Mouse (Mus musculus): ENCODE measurements around the gene Uso1. TPM values are rescaled to one million over a fixed set of nuclear protein-coding genes. Genes with fewer than 3 reads are reported as not detected.

Gene Uso1
- total RNA-seq (2021) = 10 to 100 TPM; 56.6 to 58.4 TPM
- long read RNA-seq, experiment 1, transcript Uso1-201 (24 exons, 3,898 nt) = major isoform, 5 of 25 reads
- long read RNA-seq, experiment 1, partial matches to known transcripts = 2 of 25 reads
- long read RNA-seq, experiment 1, other reads (novel, unspliced or antisense) = 18 of 25 reads
- long read RNA-seq, experiment 2, transcript Uso1-201 (24 exons, 3,898 nt) = major isoform, 5 of 40 reads
- long read RNA-seq, experiment 2, partial matches to known transcripts = 4 of 40 reads
- long read RNA-seq, experiment 2, other reads (novel, unspliced or antisense) = 31 of 40 reads

DNA sequence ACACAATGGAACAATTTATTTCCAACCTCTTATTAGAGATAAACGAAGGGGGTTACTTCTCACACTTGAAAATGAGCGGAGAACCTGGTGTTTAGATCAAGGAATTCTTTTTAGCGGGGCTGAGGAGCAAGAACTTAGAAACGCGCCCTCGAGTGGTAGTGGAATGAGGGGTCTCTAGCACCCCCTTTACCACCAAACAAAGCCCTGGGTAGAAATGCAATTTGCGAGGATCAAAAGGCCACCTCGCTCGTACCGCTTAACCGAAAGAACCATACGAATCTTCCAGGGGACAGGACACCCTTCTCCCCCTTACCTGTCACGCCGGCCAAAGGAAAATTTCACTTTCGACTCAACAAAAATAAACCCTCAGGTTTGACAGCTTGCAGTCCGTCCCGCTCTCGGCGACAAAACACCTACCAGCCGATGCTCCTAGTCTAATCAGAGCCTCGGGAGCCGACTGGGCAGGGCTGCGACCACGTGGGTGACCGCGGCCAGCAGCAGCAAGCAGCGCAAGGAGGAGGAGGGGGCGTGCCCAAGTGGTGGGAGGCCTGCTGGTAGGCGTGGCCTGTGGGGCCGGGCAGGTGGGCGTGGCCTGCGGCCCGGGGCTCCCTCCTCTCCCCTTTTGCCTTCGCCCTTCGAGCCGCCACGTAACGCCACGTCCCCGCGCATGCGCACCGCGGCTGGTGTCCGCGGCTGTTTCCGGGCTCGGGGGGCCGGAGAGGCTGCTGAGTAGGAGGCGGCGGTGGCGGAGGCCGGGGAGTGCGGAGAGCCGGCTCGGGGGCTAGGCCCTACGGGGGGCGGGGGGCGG is at the start of gene Uso1:
Gene Uso1, plus strand, starts transcription at position 700 of the 808 bp plus-strand sequence.
- peak; percentile 100 for DNase-seq

DNA sequence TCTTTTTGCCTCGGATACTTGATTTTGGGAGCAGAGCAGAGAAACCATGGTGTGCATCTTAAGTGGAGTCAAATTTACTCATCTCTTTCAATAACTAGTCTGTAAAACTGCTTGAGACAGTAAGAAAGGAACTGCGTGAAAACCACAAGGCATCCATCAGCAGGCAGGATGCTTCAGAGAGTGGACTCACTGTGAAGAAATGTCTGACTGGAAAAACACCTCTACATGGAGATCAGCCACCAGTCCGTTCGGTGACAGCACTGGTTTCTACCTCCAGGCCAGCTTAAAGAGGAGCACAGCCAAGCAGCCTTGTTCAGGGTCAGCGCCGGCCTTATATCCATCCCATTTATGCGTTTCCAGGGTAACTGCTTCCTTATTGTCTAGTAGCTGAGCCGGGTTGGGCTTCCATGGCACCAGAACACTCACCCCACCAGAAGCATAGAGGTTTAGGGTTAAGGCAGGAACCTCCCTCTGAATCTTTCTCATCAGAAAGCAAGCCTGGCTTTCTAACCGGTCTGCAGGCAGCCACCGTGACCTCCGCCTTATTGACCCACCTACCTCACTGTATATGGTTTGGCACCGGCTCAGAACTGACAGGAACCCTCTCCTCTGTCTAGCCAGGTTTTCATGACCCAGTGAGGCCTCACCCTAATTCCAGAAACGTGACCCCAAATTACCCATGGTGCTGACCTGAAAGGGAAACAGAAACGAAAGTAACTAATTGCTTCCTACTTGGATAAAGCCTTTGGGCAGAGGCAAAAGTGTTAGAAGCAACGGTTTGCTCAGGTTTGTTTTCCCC is 44.3 kb upstream of the Uso1 start:
- no peak for DNase-seq

- no peak for DNase-seq
These were observed 43.7 kb upstream of the Uso1 start for GRCm38 (mm10) chr5:92094062-92094415.

- peak; percentile 30 for DNase-seq
These were observed 41.0 kb upstream of the Uso1 start for GRCm38 (mm10) chr5:92096786-92097185.

GRCm38 (mm10) chr5:92097779-92098178 is 40.0 kb upstream of the Uso1 start:
- DNase-seq = no peak

- no peak for DNase-seq
These were observed 39.2 kb upstream of the Uso1 start for GRCm38 (mm10) chr5:92098351-92099109.

GRCm38 (mm10) chr5:92101601-92102000 is 36.1 kb upstream of the Uso1 start:
- no peak for DNase-seq

GRCm38 (mm10) chr5:92103062-92103461 is 34.7 kb upstream of the Uso1 start:
- DNase-seq = no peak

DNA sequence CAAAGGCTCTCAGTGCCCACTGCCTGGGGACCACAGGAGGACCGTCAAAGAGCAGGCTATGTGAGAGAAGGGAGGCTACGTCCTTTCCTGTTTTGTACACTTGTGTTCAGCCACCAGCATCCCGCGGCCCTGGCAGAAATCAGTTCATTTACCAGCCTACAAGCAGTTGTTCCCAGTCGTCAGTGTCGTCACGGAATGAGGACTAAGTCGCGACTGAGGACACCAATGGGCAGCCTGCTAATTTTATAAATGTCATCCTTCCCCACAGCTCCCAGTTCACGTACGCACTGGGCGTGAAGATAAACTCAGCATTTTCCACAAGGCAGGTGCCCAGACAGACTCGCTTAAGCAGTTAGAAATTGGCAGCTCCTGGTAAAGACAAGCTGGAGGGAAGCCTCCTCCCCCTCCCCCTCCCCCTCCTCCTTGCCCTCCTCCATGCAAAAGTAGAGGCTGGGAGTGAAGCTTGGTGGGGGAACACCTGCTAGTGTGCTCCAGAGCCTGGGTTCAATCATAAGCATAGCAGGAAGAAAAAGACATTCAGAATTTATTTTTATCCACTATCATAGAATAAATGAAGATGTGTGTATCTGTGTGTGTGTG is 33.8 kb upstream of the Uso1 start:
- no peak for DNase-seq

GRCm38 (mm10) chr5:92106327-92107125 is 31.2 kb upstream of the Uso1 start:
- no peak for DNase-seq

DNA sequence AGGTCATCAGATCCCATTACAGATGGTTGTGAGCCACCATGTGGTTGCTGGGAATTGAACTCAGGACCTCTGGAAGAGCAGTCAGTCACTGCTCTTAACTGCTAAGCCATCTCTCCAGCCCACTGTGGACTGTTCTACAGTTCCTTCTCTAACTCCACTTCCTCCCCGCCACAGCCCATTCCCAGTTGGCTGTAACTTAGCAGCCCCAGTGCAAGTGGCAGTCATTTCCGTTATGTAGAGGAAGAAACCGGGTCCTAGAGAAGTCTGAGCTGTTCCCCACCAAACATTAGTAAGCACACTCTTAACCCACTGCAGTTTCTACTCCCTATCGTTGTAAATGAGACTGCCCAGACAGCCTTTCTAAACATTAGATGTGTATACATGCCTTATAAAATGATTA is 30.5 kb upstream of the Uso1 start:
- no peak for DNase-seq

DNA sequence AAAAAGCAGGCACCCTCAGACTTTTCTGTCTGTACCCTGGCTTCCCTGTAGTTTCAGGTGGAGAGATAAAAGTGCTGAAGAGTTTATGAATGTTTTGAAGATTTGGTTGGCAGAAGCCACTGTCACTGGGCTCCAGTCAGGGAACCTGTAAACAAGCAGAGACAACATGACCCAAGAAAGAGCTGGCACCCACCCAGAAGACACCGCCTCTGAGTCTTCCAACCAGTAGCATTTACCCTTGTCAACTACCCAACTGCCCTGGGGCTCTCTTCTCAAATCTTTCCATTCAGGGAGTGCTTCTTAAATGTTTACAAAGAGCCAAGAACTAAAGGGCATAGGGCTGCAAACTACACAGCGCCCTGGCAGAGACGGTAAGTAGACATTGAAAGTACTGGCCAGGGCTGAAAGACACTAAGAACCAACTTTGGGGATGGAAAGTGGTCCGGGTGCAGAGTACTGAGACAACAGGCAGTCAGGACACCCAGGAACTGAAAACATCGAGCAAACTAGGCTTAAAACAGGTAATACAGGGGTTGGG is 26.9 kb upstream of the Uso1 start:
- no peak for DNase-seq

DNA sequence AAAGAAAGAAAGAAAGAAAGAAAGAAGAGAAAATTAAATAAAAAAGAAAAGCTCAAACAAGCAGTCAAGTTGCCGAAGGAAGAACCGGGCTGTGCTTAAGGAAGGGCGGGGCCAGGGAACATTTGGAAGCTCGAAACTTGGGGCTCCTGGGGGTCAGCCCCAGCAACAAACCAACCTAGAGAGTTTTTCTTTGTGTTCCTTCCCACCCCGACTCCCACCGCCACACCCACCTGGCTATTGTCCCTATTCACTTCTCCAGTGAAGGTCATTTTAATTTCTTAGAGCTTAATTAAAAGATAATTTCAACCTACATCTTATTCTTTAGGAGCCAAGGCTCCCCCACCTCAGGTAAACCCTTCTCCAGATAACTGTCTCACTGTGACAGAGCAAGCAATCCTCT is 25.6 kb upstream of the Uso1 start:
- no peak for DNase-seq

DNA sequence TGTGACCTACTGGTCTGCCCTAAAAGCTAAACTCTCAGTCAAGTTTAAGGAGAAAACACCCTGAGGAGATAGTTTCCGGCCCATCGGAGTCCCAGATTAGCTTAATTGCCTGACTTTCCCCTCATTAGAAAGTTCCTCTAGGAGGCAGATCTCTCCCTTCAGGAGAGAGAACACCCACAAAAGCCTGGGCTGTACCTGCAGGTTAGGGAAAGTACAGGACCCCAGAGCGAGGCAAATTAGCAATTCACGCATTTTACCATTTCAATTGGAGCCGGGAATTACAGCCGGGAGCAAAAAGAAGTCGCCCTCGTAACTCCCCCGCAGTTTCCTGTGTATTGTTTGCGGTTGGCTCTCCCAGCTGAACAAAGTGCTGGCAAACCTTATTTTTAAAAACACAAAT is 25.2 kb upstream of the Uso1 start:
- DNase-seq = no peak

- DNase-seq = no peak
These were observed 24.3 kb upstream of the Uso1 start for GRCm38 (mm10) chr5:92113484-92113883.

- DNase-seq = no peak
These were observed 23.5 kb upstream of the Uso1 start for GRCm38 (mm10) chr5:92114223-92114622.

GRCm38 (mm10) chr5:92114939-92115338 is 22.8 kb upstream of the Uso1 start:
- no peak for DNase-seq

GRCm38 (mm10) chr5:92117823-92118403 is 19.8 kb upstream of the Uso1 start:
- peak; percentile 83 for DNase-seq

DNA sequence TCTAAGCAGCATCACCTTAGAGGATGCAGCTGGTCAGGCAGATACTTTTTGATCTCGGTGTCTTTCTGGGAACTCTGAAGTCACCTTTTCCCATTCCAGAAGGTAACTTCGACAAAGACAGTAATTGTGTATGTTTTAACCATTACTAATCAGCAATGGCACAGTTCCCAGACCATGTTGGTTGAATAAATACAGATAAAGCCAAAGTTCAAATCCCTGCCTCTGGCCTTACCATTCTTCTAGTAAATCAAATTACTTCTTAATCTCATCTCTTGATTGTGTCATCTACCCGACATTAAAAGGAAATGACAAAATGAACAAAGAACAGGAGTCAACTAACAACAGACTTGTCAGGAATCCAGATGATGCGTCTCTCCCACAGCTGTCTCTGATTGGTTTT is 16.1 kb upstream of the Uso1 start:
- DNase-seq = no peak

- no peak for DNase-seq
These were observed 12.3 kb upstream of the Uso1 start for GRCm38 (mm10) chr5:92125446-92125845.
